Mouse (Mus musculus) lung, postnatal 0 days (tissue): ENCODE data around the gene Slain2.

Experiments used
- CTCF ChIP-seq: IDR thresholded peaks from 2 replicates; pipeline ENCODE4 v1.5.1; 2016; ENCODE audit warnings: antibody characterized with exemption, mild to moderate bottlenecking
- EP300 ChIP-seq: IDR thresholded peaks from 2 replicates; pipeline ENCODE4 v1.6.1; 2016; ENCODE audit warnings: antibody characterized with exemption, mild to moderate bottlenecking, control low read depth

DNA sequence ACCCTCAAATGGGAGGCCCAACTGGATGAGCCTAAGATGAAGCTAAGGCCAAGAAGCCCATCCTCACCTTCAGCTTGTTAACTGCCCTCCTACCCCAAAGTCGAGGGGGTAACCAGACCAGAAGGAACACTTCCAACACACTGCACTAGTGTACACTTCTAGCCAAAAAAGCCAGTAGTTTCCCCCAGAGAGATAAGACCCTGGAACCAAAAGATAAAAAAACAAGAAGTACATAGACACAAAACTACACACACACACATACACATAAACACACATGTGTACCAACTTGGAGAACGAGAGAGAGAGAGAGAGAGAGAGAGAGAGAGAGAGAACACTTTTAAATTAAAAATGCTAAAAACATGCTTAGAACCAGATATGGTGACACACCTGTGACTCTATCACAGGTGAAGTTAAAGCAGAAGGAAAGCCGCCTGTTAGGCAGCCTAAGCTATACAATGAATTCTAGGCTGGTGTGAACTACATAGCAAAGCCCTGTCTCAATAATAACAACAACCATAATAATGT is 49.4 kb upstream of the Slain2 start:
- TF ChIP-seq CTCF (no peak), EP300 (no peak)
